Mouse (Mus musculus) ovary, adult 18-20 months (tissue): ENCODE measurements around the gene Ttc8.

Experiments
- DNase-seq: peaks from one replicate; pipeline ENCODE4 v3.0.0; 2022; ENCODE audit warnings: low spot score, mixed read lengths

The Ttc8 gene

DNA sequence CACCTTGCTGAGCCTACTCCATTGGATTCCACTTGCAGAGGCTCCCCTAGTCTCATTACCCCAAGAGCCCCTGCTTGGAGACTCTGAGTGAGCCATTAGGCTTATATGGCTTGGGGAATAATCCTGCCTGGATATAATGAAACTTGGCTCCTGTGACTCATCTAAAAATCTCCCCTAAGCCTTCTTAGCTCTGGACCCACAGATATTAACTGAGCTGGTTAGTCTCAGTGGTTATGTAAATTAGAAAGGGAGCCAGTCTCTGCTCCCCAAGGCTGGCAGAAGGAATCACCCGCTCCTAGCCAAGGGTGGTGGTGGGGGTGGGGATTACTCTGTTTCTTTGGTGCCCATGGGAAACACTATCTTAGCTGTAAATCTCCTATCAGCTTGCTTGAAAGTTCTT is 109.6 kb downstream of the Ttc8 start:
- no peak for DNase-seq
